27 mouse cellular contexts compared by ENCODE assay signal in the genomic region with DNA sequence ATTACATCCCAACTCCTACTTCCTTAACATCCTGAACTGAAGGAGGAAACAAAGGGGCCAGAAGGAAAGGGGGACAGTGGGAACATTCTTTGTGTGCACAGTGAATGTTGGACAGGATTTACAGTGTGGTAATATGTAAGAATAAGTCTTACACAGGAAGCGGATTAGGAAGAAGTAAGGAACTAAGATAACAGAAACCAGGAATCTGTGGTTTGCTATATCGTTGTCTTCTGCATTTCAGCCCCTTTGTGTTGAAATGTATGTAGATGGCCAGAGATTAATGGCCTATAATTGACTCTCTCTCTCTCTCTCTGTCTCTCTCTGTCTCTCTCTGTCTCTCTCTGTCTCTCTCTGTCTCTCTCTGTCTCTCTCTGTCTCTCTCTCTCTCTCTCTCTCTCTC. TPM values are rescaled to one million over a fixed set of nuclear protein-coding genes. Genes with fewer than 3 reads are reported as not detected.
DNase-seq lines count a peak whose midpoint lies in the region; ATAC-seq and TF ChIP-seq lines count a peak whose summit lies in the region.
"Had no signal": no experiment of that assay in that cellular context is flagged by ENCODE, and none has a peak within 500 bp of the region (broad histone marks: within the 10 kb centered on the region; RNA-seq: fewer than 3 reads in every experiment).

No protein-coding gene starts in this region.

- WGBS in kidney, postnatal 0 days = 64% methylated on average over 2 of the region's 2 CpGs

- no peaks in the 10 kb centered on the region for H3K27me3 ChIP-seq in kidney, postnatal 0 days (ENCODE audit: insufficient read depth, low read length)
- H3K27me3 ChIP-seq: embryonic facial prominence, embryonic 13.5 days; embryonic facial prominence, embryonic 15.5 days; forebrain, embryonic 12.5 days had no signal

- no peak overlapping the region for H3K9ac ChIP-seq in kidney, postnatal 0 days (ENCODE audit: low read depth, low read length)
- H3K9ac ChIP-seq: embryonic facial prominence, embryonic 13.5 days; embryonic facial prominence, embryonic 15.5 days; forebrain, embryonic 12.5 days had no signal

- H3K9me3 ChIP-seq in kidney, postnatal 0 days (replicated peaks; ENCODE audit: low read length) = no peaks in the 10 kb centered on the region
- H3K9me3 ChIP-seq: embryonic facial prominence, embryonic 13.5 days; embryonic facial prominence, embryonic 15.5 days; forebrain, embryonic 10.5 days; forebrain, embryonic 12.5 days had no signal

- intact Hi-C loops in gastrocnemius, adult 2 months (cut with DNase I) = no loop called here
- intact Hi-C loops in left cerebral cortex, postnatal 14 days (cut with DNase I) = no loop called here

- H3K27ac ChIP-seq in kidney, postnatal 0 days = no peak overlapping the region
- no peak overlapping the region for H3K27ac ChIP-seq in gastrocnemius, adult 2 months
- H3K27ac ChIP-seq: embryonic facial prominence, embryonic 13.5 days; embryonic facial prominence, embryonic 15.5 days; forebrain, embryonic 10.5 days; forebrain, embryonic 12.5 days had no signal

- no peak overlapping the region for H3K4me3 ChIP-seq in kidney, postnatal 0 days (replicated peaks; ENCODE audit: low read depth, low read length)
- H3K4me3 ChIP-seq in gastrocnemius, adult 2 months = no peak overlapping the region
- H3K4me3 ChIP-seq: embryonic facial prominence, embryonic 13.5 days; embryonic facial prominence, embryonic 15.5 days; erythroblast, embryonic 14.5 days; forebrain, embryonic 10.5 days; forebrain, embryonic 12.5 days had no signal

- no peak overlapping the region for H3K4me2 ChIP-seq in kidney, postnatal 0 days (ENCODE audit: low read length)
- H3K4me2 ChIP-seq: embryonic facial prominence, embryonic 13.5 days; embryonic facial prominence, embryonic 15.5 days; forebrain, embryonic 12.5 days had no signal

- peak; percentile 9 for DNase-seq in kidney, postnatal 0 days (ENCODE audit: low spot score)
- DNase-seq in kidney, postnatal 14 days = no peak
- no peak for DNase-seq in gastrocnemius, adult 2 months
- DNase-seq in left cerebral cortex, postnatal 14 days (ENCODE audit: low spot score in 2 of 2) = no peak
- DNase-seq: adrenal gland, adult 2 months; adrenal gland, postnatal 10 days; adrenal gland, postnatal 25 days; cerebellum, adult 11 months; cerebellum, adult 18-20 months; cerebellum, adult 8-10 months; cerebellum, adult 9-11 months; cerebellum, postnatal 14 days; cerebellum, postnatal 36 days; embryo, embryonic 11 days had no signal

- TF ChIP-seq CTCF in kidney, postnatal 0 days (IDR thresholded peaks at IDR 0.05; ENCODE audit: low read depth) = no peak
- no peak for TF ChIP-seq CTCF in gastrocnemius, adult 2 months (IDR thresholded peaks at IDR 0.05)

- ATAC-seq in kidney, postnatal 0 days (replicated peaks; ENCODE audit: low FRiP score, low read depth) = no peak
- ATAC-seq in granulocyte monocyte progenitor cell, adult 5-6 weeks (replicated peaks; ENCODE audit: poor library complexity, severe bottlenecking) = peak; percentile 60
- peak; percentile 56 for ATAC-seq in megakaryocyte progenitor cell, adult 5-6 weeks (replicated peaks; ENCODE audit: poor library complexity)
- ATAC-seq: forebrain, embryonic 14.5 days; forebrain, embryonic 16.5 days had no signal

- H3K36me3 ChIP-seq in kidney, postnatal 0 days (ENCODE audit: insufficient read depth, low read length) = no peaks in the 10 kb centered on the region
- H3K36me3 ChIP-seq: embryonic facial prominence, embryonic 13.5 days; embryonic facial prominence, embryonic 15.5 days; forebrain, embryonic 10.5 days; forebrain, embryonic 12.5 days had no signal

- H3K4me1 ChIP-seq in kidney, postnatal 0 days (replicated peaks; ENCODE audit: insufficient read depth, low read length) = no peaks in the 10 kb centered on the region
- H3K4me1 ChIP-seq: embryonic facial prominence, embryonic 13.5 days; embryonic facial prominence, embryonic 15.5 days; forebrain, embryonic 10.5 days; forebrain, embryonic 12.5 days had no signal

RNA-seq across cellular contexts. Expression of a gene that starts 15.7 kb away (rescaled TPM):
- polyA plus RNA-seq in kidney, postnatal 0 days (2015; fragmentation: Nextera tagmentation; extraction: Ambion mirVana) = not detected in 2 replicates
- not detected in 2 replicates for total RNA-seq in granulocyte monocyte progenitor cell, adult 5-6 weeks (2014; fragmentation: Nextera tagmentation)
- not detected in 2 replicates for total RNA-seq in granulocyte monocyte progenitor cell, adult 5-6 weeks (2017)
- total RNA-seq in megakaryocyte progenitor cell, adult 5-6 weeks (2015) = not detected in 2 replicates
- not detected in 2 replicates for total RNA-seq in megakaryocyte progenitor cell, adult 5-6 weeks (2017)
- not detected for total RNA-seq in gastrocnemius, adult 2 months (2021)
- total RNA-seq in left cerebral cortex, postnatal 14 days (2021) = 1 to 10 TPM; 3.5 to 7.2 TPM
- total RNA-seq: adrenal gland, adult 2 months; adrenal gland, postnatal 10 days; adrenal gland, postnatal 25 days; adrenal gland, postnatal 4 days; ES-E14; MEL had no signal
- polyA plus RNA-seq: adrenal gland, adult 2 months; C2C12; erythroblast, embryonic 14.5 days had no signal

RNA-seq across cellular contexts. Expression of a gene that starts 39.2 kb away (rescaled TPM):
- polyA plus RNA-seq in kidney, postnatal 0 days (2015; fragmentation: Nextera tagmentation; extraction: Ambion mirVana) = 0.89 and 1.1 TPM in 2 replicates
- 0.24 and 0.38 TPM in 2 replicates for total RNA-seq in granulocyte monocyte progenitor cell, adult 5-6 weeks (2014; fragmentation: Nextera tagmentation)
- total RNA-seq in granulocyte monocyte progenitor cell, adult 5-6 weeks (2017) = 0.72 and 1.9 TPM in 2 replicates
- total RNA-seq in megakaryocyte progenitor cell, adult 5-6 weeks (2015) = 0.07 and 0.32 TPM in 2 replicates
- 0.08 and 0.84 TPM in 2 replicates for total RNA-seq in megakaryocyte progenitor cell, adult 5-6 weeks (2017)
- total RNA-seq in gastrocnemius, adult 2 months (2021) = 1 to 10 TPM in 1 of 2 experiments, under 1 TPM in 1; 0.38 to 2.0 TPM
- total RNA-seq in left cerebral cortex, postnatal 14 days (2021) = under 1 TPM in 1 of 2 experiments, not detected in 1; 0.11 TPM
- total RNA-seq: adrenal gland, adult 2 months; adrenal gland, postnatal 25 days; ES-E14; MEL had no signal
- polyA plus RNA-seq: adrenal gland, adult 2 months; C2C12; erythroblast, embryonic 14.5 days had no signal

Comparison
In these comparisons a context has a peak if more than half of its experiments do, and no peak if none do; other contexts are left out.
1. RNA of a gene that starts 15.7 kb away (total RNA-seq): 3.5 to 7.2 TPM in left cerebral cortex, postnatal 14 days; not detected in granulocyte monocyte progenitor cell, adult 5-6 weeks, not detected in megakaryocyte progenitor cell, adult 5-6 weeks and not detected in gastrocnemius, adult 2 months; every median in the first group is over 4 times any median in the second.